Mouse (Mus musculus) neural tube, embryonic 11.5 days (tissue): Measurements from ENCODE around the gene Rsad1. TPM values are rescaled to one million over a fixed set of nuclear protein-coding genes. Genes with fewer than 3 reads are reported as not detected.

Experiments
- ATAC-seq: fragments of 200-750 bp; cut with Nextera tagmentation; 2 replicates; pipeline ENCODE4 v1.8.0; 2017; ENCODE audit warnings: moderate number of reproducible peaks, mild to moderate bottlenecking, moderate TSS enrichment, moderate library complexity; ENCODE audit not compliant: insufficient read depth, low FRiP score, low TSS enrichment
- DNase-seq: peaks from one replicate; pipeline ENCODE4 v3.0.0-alpha.2; 2015; ENCODE audit warnings: low spot score
- H3K27ac ChIP-seq: fragments of 300-500 bp; sonication (generic); 2 replicates; pipeline ENCODE4 v1.5.1; 2014; ENCODE audit warnings: low read depth, mild to moderate bottlenecking, low read length
- H3K27me3 ChIP-seq: fragments of 300-500 bp; sonication (generic); 2 replicates; pipeline ENCODE4 v1.6.1; 2014; ENCODE audit warnings: mild to moderate bottlenecking, low read length, mixed read lengths; ENCODE audit not compliant: control insufficient read depth, insufficient read depth
- H3K36me3 ChIP-seq: fragments of 300-500 bp; sonication (generic); 2 replicates; pipeline ENCODE4 v1.6.1; 2014; ENCODE audit warnings: mild to moderate bottlenecking, low read length, moderate library complexity, mixed read lengths; ENCODE audit not compliant: control insufficient read depth, insufficient read depth
- H3K4me1 ChIP-seq: fragments of 300-500 bp; sonication (generic); 2 replicates; pipeline ENCODE4 v1.6.1; 2014; ENCODE audit warnings: low read length, mixed read lengths; ENCODE audit not compliant: control insufficient read depth, insufficient read depth
- H3K4me2 ChIP-seq: fragments of 300-500 bp; sonication (generic); 2 replicates; pipeline ENCODE4 v1.6.1; 2014; ENCODE audit warnings: low read depth, mild to moderate bottlenecking, moderate library complexity
- H3K4me3 ChIP-seq: fragments of 300-500 bp; sonication (generic); 2 replicates; pipeline ENCODE4 v1.5.1; 2014; ENCODE audit warnings: low read depth, low read length
- H3K9ac ChIP-seq: fragments of 300-500 bp; sonication (generic); 2 replicates; pipeline ENCODE4 v1.6.1; 2014; ENCODE audit warnings: mild to moderate bottlenecking, low read length
- H3K9me3 ChIP-seq: fragments of 300-500 bp; sonication (generic); 2 replicates; pipeline ENCODE4 v1.6.1; 2016; ENCODE audit warnings: low read length; ENCODE audit not compliant: control insufficient read depth
- WGBS: fragments of 180-500 bp; shearing (Covaris S2); extraction: QIAGEN DNeasy Blood & Tissue Kit; methylation state at CpG from one replicate; pipeline ENCODE4 v1.1.7; 2014; 5-methylcytosine and 5-hydroxymethylcytosine counted together
- polyA plus RNA-seq: library from polyadenylated mRNA; unstranded; fragments of >200 nt; fragmentation: Nextera tagmentation; extraction: Ambion mirVana; gene quantifications from 2 replicates; pipeline ENCODE4 v1.2.1, GENCODE M21; 2014

Gene Rsad1
- polyA plus RNA-seq, 1 experiment from 2014 or later = 2.8 TPM

- no peak overlapping the region for H3K9ac ChIP-seq
- ATAC-seq = no peak
- no peaks in the 10 kb centered on the region for H3K27me3 ChIP-seq
- no peak overlapping the region for H3K4me2 ChIP-seq
- H3K4me1 ChIP-seq = no peaks in the 10 kb centered on the region
- no peak overlapping the region for H3K4me3 ChIP-seq
- H3K9me3 ChIP-seq = no peaks in the 10 kb centered on the region
- H3K36me3 ChIP-seq = no peaks in the 10 kb centered on the region
- no peak overlapping the region for H3K27ac ChIP-seq
- DNase-seq = no peak
- WGBS = 94% methylated on average over 10 of the region's 10 CpGs
Observed at GRCm38 (mm10) chr11:94508976-94509375, 40.1 kb downstream of the Rsad1 start.

GRCm38 (mm10) chr11:94501482-94501881 lies 47.6 kb downstream of the Rsad1 start:
- WGBS = 89% methylated on average over 8 of the region's 8 CpGs
- no peak for ATAC-seq

GRCm38 (mm10) chr11:94500362-94500761 lies 48.7 kb downstream of the Rsad1 start:
- H3K4me2 ChIP-seq = no peak overlapping the region
- H3K4me3 ChIP-seq = no peak overlapping the region
- 28% methylated on average over 8 of the region's 8 CpGs for WGBS
- ATAC-seq (no peak), DNase-seq (no peak)
- peaks cover 8% of the 10 kb centered on the region for H3K27me3 ChIP-seq
- no peaks in the 10 kb centered on the region for H3K9me3 ChIP-seq
- peaks cover 8% of the 10 kb centered on the region for H3K4me1 ChIP-seq
- no peaks in the 10 kb centered on the region for H3K36me3 ChIP-seq
- no peak overlapping the region for H3K27ac ChIP-seq
- H3K9ac ChIP-seq = no peak overlapping the region

More at GRCm38 (mm10) chr11:94501482-94501881, 47.6 kb downstream of the Rsad1 start:
- no peak overlapping the region for H3K4me3 ChIP-seq
- H3K9ac ChIP-seq = no peak overlapping the region
- H3K36me3 ChIP-seq = no peaks in the 10 kb centered on the region
- H3K4me2 ChIP-seq = no peak overlapping the region
- no peak overlapping the region for H3K27ac ChIP-seq
- H3K27me3 ChIP-seq = peaks cover 8% of the 10 kb centered on the region
- H3K9me3 ChIP-seq = no peaks in the 10 kb centered on the region
- peaks cover 8% of the 10 kb centered on the region for H3K4me1 ChIP-seq
- no peak for DNase-seq

GRCm38 (mm10) chr11:94499661-94500152 lies 49.3 kb downstream of the Rsad1 start, which contains the start of gene Epn3:
Gene Epn3, minus strand, starts transcription at chr11:94499974.
- Histone ChIP-seq H3K36me3 (no peaks in the 10 kb centered on the region), H3K27me3 (peaks cover 8% of the 10 kb centered on the region), H3K4me2 (peak within 1 kb of the TSS; percentile 46), H3K27ac (no peak within 1 kb of the TSS), H3K4me3 (peak within 1 kb of the TSS; percentile 21), H3K9ac (peak within 1 kb of the TSS; percentile 16; the same call in 1 of the 2 replicates), H3K9me3 (no peaks in the 10 kb centered on the region), H3K4me1 (peaks cover 8% of the 10 kb centered on the region)
- 2% methylated on average over 26 of the region's 26 CpGs for WGBS
- no peak for ATAC-seq
- DNase-seq = peak; percentile 53

- no peak overlapping the region for H3K9ac ChIP-seq
- H3K36me3 ChIP-seq = no peaks in the 10 kb centered on the region
- ATAC-seq (no peak), DNase-seq (no peak)
- H3K27ac ChIP-seq = no peak overlapping the region
- H3K4me2 ChIP-seq = peak overlapping the region; percentile 46
- peak overlapping the region; percentile 21 for H3K4me3 ChIP-seq
- H3K4me1 ChIP-seq = peaks cover 8% of the 10 kb centered on the region
- peaks cover 8% of the 10 kb centered on the region for H3K27me3 ChIP-seq
- 11% methylated on average over 2 of the region's 2 CpGs for WGBS
- H3K9me3 ChIP-seq = no peaks in the 10 kb centered on the region
Observed at GRCm38 (mm10) chr11:94499035-94499434, 50.0 kb downstream of the Rsad1 start.

- ATAC-seq = no peak
- Histone ChIP-seq H3K4me3 (no peak overlapping the region), H3K9me3 (no peaks in the 10 kb centered on the region), H3K27ac (no peak overlapping the region), H3K36me3 (no peaks in the 10 kb centered on the region), H3K4me2 (no peak overlapping the region), H3K4me1 (peaks cover 8% of the 10 kb centered on the region), H3K9ac (no peak overlapping the region), H3K27me3 (peaks cover 8% of the 10 kb centered on the region)
- 22% methylated on average over 19 of the region's 19 CpGs for WGBS
- DNase-seq = no peak
Observed at GRCm38 (mm10) chr11:94498093-94498996, 50.7 kb downstream of the Rsad1 start.

- no peak overlapping the region for H3K4me2 ChIP-seq
- H3K4me1 ChIP-seq = peaks cover 10% of the 10 kb centered on the region
- 86% methylated on average over 3 of the region's 3 CpGs for WGBS
- no peak overlapping the region for H3K27ac ChIP-seq
- ATAC-seq (no peak), DNase-seq (no peak)
- no peak overlapping the region for H3K4me3 ChIP-seq
- no peaks in the 10 kb centered on the region for H3K9me3 ChIP-seq
- no peaks in the 10 kb centered on the region for H3K36me3 ChIP-seq
- no peak overlapping the region for H3K9ac ChIP-seq
- H3K27me3 ChIP-seq = peaks cover 26% of the 10 kb centered on the region
Observed at GRCm38 (mm10) chr11:94495415-94495814, 53.6 kb downstream of the Rsad1 start.

GRCm38 (mm10) chr11:94491749-94492099 lies 57.3 kb downstream of the Rsad1 start:
- 67% methylated on average over 7 of the region's 7 CpGs for WGBS
- no peaks in the 10 kb centered on the region for H3K36me3 ChIP-seq
- ATAC-seq = no peak
- no peak for DNase-seq
- H3K4me3 ChIP-seq = no peak overlapping the region
- H3K27me3 ChIP-seq = peaks cover 18% of the 10 kb centered on the region
- no peaks in the 10 kb centered on the region for H3K9me3 ChIP-seq
- H3K4me1 ChIP-seq = peaks cover 2% of the 10 kb centered on the region; the same call in 1 of the 2 replicates
- peak overlapping the region; percentile 77 for H3K4me2 ChIP-seq
- no peak overlapping the region for H3K9ac ChIP-seq
- H3K27ac ChIP-seq = no peak overlapping the region
